Mouse (Mus musculus) liver, adult 2 months (tissue): Measurements from ENCODE around the gene Agtrap.

ENCODE experiments used
- CTCF ChIP-seq: fragments of 200-500 bp; IDR thresholded peaks from 2 replicates; pipeline ENCODE4 v1.5.1; 2011; ENCODE audit warnings: low read depth, low read length, control low read depth
- POLR2A ChIP-seq: fragments of 200-500 bp; IDR thresholded peaks from 2 replicates; pipeline ENCODE4 v1.6.1; 2011; ENCODE audit warnings: low read length, control low read depth; ENCODE audit not compliant: insufficient read depth; ENCODE audit errors: extremely low read depth

GRCm38 (mm10) chr4:148114758-148115391, 27.0 kb upstream of the Agtrap start:
- TF ChIP-seq POLR2A: no peak
- TF ChIP-seq CTCF: peak; percentile 99
